Mouse (Mus musculus) midbrain, embryonic 14.5 days (tissue): ENCODE data around the gene Edaradd. TPM values are rescaled to one million over a fixed set of nuclear protein-coding genes. Genes with fewer than 3 reads are reported as not detected.

Experiments used
- ATAC-seq: fragments of 200-750 bp; cut with Nextera tagmentation; 2 replicates; pipeline ENCODE4 v1.8.0; 2017; ENCODE audit warnings: moderate number of reproducible peaks, moderate library complexity; ENCODE audit not compliant: low FRiP score, low TSS enrichment
- DNase-seq: peaks from one replicate; pipeline ENCODE4 v3.0.0-alpha.2; 2015
- H3K27ac ChIP-seq: fragments of 300-500 bp; sonication (generic); replicated peaks from 2 replicates; pipeline ENCODE4 v1.5.1; 2014; ENCODE audit warnings: mild to moderate bottlenecking, low read depth, low read length, moderate library complexity
- H3K27me3 ChIP-seq: fragments of 300-500 bp; sonication (generic); 2 replicates; pipeline ENCODE4 v1.6.1; 2014; ENCODE audit warnings: low read length, control low read depth, mixed read lengths; ENCODE audit not compliant: control insufficient read depth, insufficient read depth
- H3K36me3 ChIP-seq: fragments of 300-500 bp; sonication (generic); 2 replicates; pipeline ENCODE4 v1.6.1; 2014; ENCODE audit warnings: low read length, control low read depth; ENCODE audit not compliant: control insufficient read depth, insufficient read depth
- H3K4me1 ChIP-seq: fragments of 300-500 bp; sonication (generic); 2 replicates; pipeline ENCODE4 v1.6.1; 2014; ENCODE audit warnings: mild to moderate bottlenecking, antibody characterized with exemption, low read length, control low read depth; ENCODE audit not compliant: control insufficient read depth, insufficient read depth
- H3K4me2 ChIP-seq: fragments of 300-500 bp; sonication (generic); 2 replicates; pipeline ENCODE4 v1.6.1; 2014; ENCODE audit warnings: mild to moderate bottlenecking, low read length, moderate library complexity
- H3K4me3 ChIP-seq: fragments of 300-500 bp; sonication (generic); replicated peaks from 2 replicates; pipeline ENCODE4 v1.5.1; 2014; ENCODE audit warnings: low read depth, low read length
- H3K9ac ChIP-seq: fragments of 300-500 bp; sonication (generic); replicated peaks from 2 replicates; pipeline ENCODE4 v1.6.1; 2014; ENCODE audit warnings: mild to moderate bottlenecking, low read length, moderate library complexity
- H3K9me3 ChIP-seq: fragments of 300-500 bp; sonication (generic); 2 replicates; pipeline ENCODE4 v1.6.1; 2016; ENCODE audit warnings: low read length, control low read depth, mixed read lengths; ENCODE audit not compliant: control insufficient read depth
- WGBS: fragments of 180-500 bp; shearing (Covaris S2); extraction: QIAGEN DNeasy Blood & Tissue Kit; methylation state at CpG from one replicate; pipeline ENCODE4 v1.1.7; 2014; 5-methylcytosine and 5-hydroxymethylcytosine counted together
- polyA plus RNA-seq: library from polyadenylated mRNA; unstranded; fragments of >200 nt; fragmentation: Nextera tagmentation; extraction: Ambion mirVana; gene quantifications from 2 replicates; pipeline ENCODE4 v1.2.1, GENCODE M21; 2014

Edaradd gene
- polyA plus RNA-seq, 1 experiment from 2014 or later = 1.1 TPM

- H3K4me1 ChIP-seq = no peaks in the 10 kb centered on the region
- H3K9ac ChIP-seq = no peak overlapping the region
- H3K36me3 ChIP-seq = no peaks in the 10 kb centered on the region
- no peak overlapping the region for H3K4me3 ChIP-seq
- H3K9me3 ChIP-seq = no peaks in the 10 kb centered on the region
- ATAC-seq = no peak; the same call in 1 of the 2 replicates
- no peak for DNase-seq
- no peaks in the 10 kb centered on the region for H3K27me3 ChIP-seq
- H3K4me2 ChIP-seq = no peak overlapping the region
- no peak overlapping the region for H3K27ac ChIP-seq
- 22% methylated on average over 4 of the region's 4 CpGs for WGBS
Measured at GRCm38 (mm10) chr13:12502665-12503237, 17.5 kb downstream of the Edaradd start.

- WGBS = 86% methylated on average over 7 of the region's 7 CpGs
- ATAC-seq (no peak), DNase-seq (no peak)
- no peaks in the 10 kb centered on the region for H3K9me3 ChIP-seq
- H3K36me3 ChIP-seq = no peaks in the 10 kb centered on the region
- H3K4me3 ChIP-seq = no peak overlapping the region
- H3K27me3 ChIP-seq = no peaks in the 10 kb centered on the region
- no peak overlapping the region for H3K9ac ChIP-seq
- no peak overlapping the region for H3K27ac ChIP-seq
- H3K4me2 ChIP-seq = no peak overlapping the region
- no peaks in the 10 kb centered on the region for H3K4me1 ChIP-seq
Measured at GRCm38 (mm10) chr13:12499107-12499506, 21.1 kb downstream of the Edaradd start.

GRCm38 (mm10) chr13:12497809-12498208 is 22.4 kb downstream of the Edaradd start:
- no peak for ATAC-seq
- H3K4me3 ChIP-seq = no peak overlapping the region

DNA sequence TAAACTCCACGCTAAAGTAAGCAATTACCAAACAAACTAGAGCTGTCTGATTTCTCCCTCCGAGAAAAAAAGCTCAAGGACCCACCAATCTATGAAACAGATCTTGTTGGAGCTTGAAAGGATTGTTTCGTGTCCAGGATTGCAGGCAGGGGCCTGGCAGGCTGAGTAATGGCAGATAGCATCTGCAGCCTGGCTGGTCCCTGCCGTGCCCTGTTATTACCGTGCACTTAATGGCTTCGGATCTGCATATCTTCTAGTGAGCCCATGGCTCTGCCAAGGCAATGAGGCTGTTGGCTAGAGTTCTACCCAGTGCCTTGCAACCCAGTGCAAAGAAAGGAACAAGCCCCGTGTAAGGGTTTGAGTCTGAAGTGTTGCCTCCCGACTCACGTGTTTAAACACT is 25.5 kb downstream of the Edaradd start:
- no peak for DNase-seq
- no peak overlapping the region for H3K27ac ChIP-seq
- no peaks in the 10 kb centered on the region for H3K9me3 ChIP-seq
- H3K4me2 ChIP-seq = no peak overlapping the region
- H3K36me3 ChIP-seq = no peaks in the 10 kb centered on the region
- WGBS = 92% methylated on average over 9 of the region's 9 CpGs
- H3K9ac ChIP-seq = no peak overlapping the region
- no peaks in the 10 kb centered on the region for H3K27me3 ChIP-seq
- no peak overlapping the region for H3K4me3 ChIP-seq
- H3K4me1 ChIP-seq = no peaks in the 10 kb centered on the region
- ATAC-seq = no peak

More at GRCm38 (mm10) chr13:12497809-12498208, 22.4 kb downstream of the Edaradd start:
- Histone ChIP-seq H3K4me1 (no peaks in the 10 kb centered on the region), H3K9me3 (no peaks in the 10 kb centered on the region), H3K27me3 (no peaks in the 10 kb centered on the region), H3K4me2 (no peak overlapping the region), H3K36me3 (no peaks in the 10 kb centered on the region), H3K27ac (no peak overlapping the region), H3K9ac (no peak overlapping the region)
- WGBS = 48% methylated on average over 8 of the region's 8 CpGs
- no peak for DNase-seq

- ATAC-seq = no peak
Measured at GRCm38 (mm10) chr13:12492515-12492914, 27.7 kb downstream of the Edaradd start.

GRCm38 (mm10) chr13:12485640-12486039 is 34.6 kb downstream of the Edaradd start:
- Histone ChIP-seq H3K4me2 (no peak overlapping the region), H3K27me3 (no peaks in the 10 kb centered on the region), H3K4me3 (no peak overlapping the region), H3K27ac (no peak overlapping the region), H3K9me3 (no peaks in the 10 kb centered on the region), H3K4me1 (no peaks in the 10 kb centered on the region), H3K9ac (no peak overlapping the region), H3K36me3 (no peaks in the 10 kb centered on the region)
- DNase-seq = no peak
- 83% methylated on average over 7 of the region's 7 CpGs for whole genome bisulfite sequencing
- no peak for ATAC-seq

More at GRCm38 (mm10) chr13:12492515-12492914, 27.7 kb downstream of the Edaradd start:
- DNase-seq = no peak
- H3K4me1 ChIP-seq = no peaks in the 10 kb centered on the region
- H3K9me3 ChIP-seq = no peaks in the 10 kb centered on the region
- no peak overlapping the region for H3K4me3 ChIP-seq
- H3K27me3 ChIP-seq = no peaks in the 10 kb centered on the region
- no peak overlapping the region for H3K27ac ChIP-seq
- no peak overlapping the region for H3K9ac ChIP-seq
- H3K36me3 ChIP-seq = no peaks in the 10 kb centered on the region
- H3K4me2 ChIP-seq = no peak overlapping the region
- 92% methylated on average over 3 of the region's 3 CpGs for WGBS

GRCm38 (mm10) chr13:12485197-12485596 is 35.0 kb downstream of the Edaradd start:
- Histone ChIP-seq H3K4me2 (no peak overlapping the region), H3K27ac (no peak overlapping the region), H3K9me3 (no peaks in the 10 kb centered on the region), H3K27me3 (no peaks in the 10 kb centered on the region), H3K4me3 (no peak overlapping the region), H3K4me1 (no peaks in the 10 kb centered on the region), H3K36me3 (no peaks in the 10 kb centered on the region), H3K9ac (no peak overlapping the region)
- DNase-seq (peak; percentile 15), ATAC-seq (no peak)
- 66% methylated on average over 2 of the region's 2 CpGs for WGBS

DNA sequence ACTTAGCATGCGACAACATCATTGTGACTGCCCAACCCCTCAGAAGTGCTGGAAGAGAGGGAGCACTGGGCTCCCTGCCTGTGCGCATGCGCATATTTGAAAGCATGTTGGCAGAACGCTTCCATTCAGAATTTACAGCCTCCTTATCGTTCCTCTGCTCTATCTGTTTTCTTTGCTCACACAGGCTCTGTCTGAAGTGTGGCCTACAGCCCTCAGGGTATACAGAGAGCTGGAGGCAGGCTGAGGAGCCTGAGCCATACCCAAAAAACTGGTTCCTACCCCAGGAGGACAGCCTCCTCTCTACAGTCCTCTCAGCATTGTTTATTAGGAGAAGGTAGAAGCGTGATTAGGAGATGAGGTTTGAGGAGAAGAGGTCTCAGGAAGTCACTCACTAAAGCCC is 40.4 kb downstream of the Edaradd start:
- no peak overlapping the region for H3K9ac ChIP-seq
- no peaks in the 10 kb centered on the region for H3K27me3 ChIP-seq
- WGBS = 85% methylated on average over 6 of the region's 6 CpGs
- no peak overlapping the region for H3K27ac ChIP-seq
- H3K36me3 ChIP-seq = no peaks in the 10 kb centered on the region
- no peaks in the 10 kb centered on the region for H3K4me1 ChIP-seq
- no peaks in the 10 kb centered on the region for H3K9me3 ChIP-seq
- no peak overlapping the region for H3K4me2 ChIP-seq
- no peak for DNase-seq
- no peak overlapping the region for H3K4me3 ChIP-seq
- no peak for ATAC-seq

GRCm38 (mm10) chr13:12478301-12478700 is 41.9 kb downstream of the Edaradd start:
- H3K36me3 ChIP-seq = no peaks in the 10 kb centered on the region
- H3K9me3 ChIP-seq = no peaks in the 10 kb centered on the region
- DNase-seq = no peak
- H3K4me2 ChIP-seq = no peak overlapping the region
- WGBS = 83% methylated on average over 15 of the region's 15 CpGs
- no peak overlapping the region for H3K4me3 ChIP-seq
- no peaks in the 10 kb centered on the region for H3K27me3 ChIP-seq
- no peak overlapping the region for H3K27ac ChIP-seq
- H3K4me1 ChIP-seq = peaks cover 3% of the 10 kb centered on the region; the same call in 1 of the 2 replicates
- no peak overlapping the region for H3K9ac ChIP-seq
- ATAC-seq = no peak
